Mouse (Mus musculus) hindbrain, postnatal 0 days (tissue): ENCODE measurements around the gene Krtap5-5. TPM values are rescaled to one million over a fixed set of nuclear protein-coding genes. Genes with fewer than 3 reads are reported as not detected.
"Not testable (repeated sequence)": the region's sequence is repeated elsewhere in the genome, so short reads cannot be mapped to it uniquely, and the experiment has no call there.

Experiments
- ATAC-seq: fragments of 200-750 bp; cut with Nextera tagmentation; 2 replicates; pipeline ENCODE4 v1.8.0; 2017; ENCODE audit warnings: mild to moderate bottlenecking, moderate TSS enrichment, moderate library complexity
- DNase-seq: peaks from one replicate; pipeline ENCODE4 v3.0.0-alpha.2; 2015; ENCODE audit warnings: low spot score
- H3K27ac ChIP-seq: fragments of 300-500 bp; sonication (generic); 2 replicates; pipeline ENCODE4 v1.5.1; 2014; ENCODE audit warnings: mild to moderate bottlenecking
- H3K27me3 ChIP-seq: fragments of 300-500 bp; sonication (generic); 2 replicates; pipeline ENCODE4 v1.6.1; 2014; ENCODE audit warnings: low read length, mixed read lengths; ENCODE audit not compliant: insufficient read depth
- H3K36me3 ChIP-seq: fragments of 300-500 bp; sonication (generic); 2 replicates; pipeline ENCODE4 v1.6.1; 2014; ENCODE audit warnings: low read length, mixed read lengths; ENCODE audit not compliant: insufficient read depth
- H3K4me1 ChIP-seq: fragments of 300-500 bp; sonication (generic); 2 replicates; pipeline ENCODE4 v1.6.1; 2014; ENCODE audit warnings: antibody characterized with exemption, low read length, mixed read lengths; ENCODE audit not compliant: insufficient read depth
- H3K4me2 ChIP-seq: fragments of 300-500 bp; sonication (generic); 2 replicates; pipeline ENCODE4 v1.6.1; 2014; ENCODE audit warnings: low read depth, mild to moderate bottlenecking, low read length, moderate library complexity, mixed read lengths
- H3K4me3 ChIP-seq: fragments of 300-500 bp; sonication (generic); 2 replicates; pipeline ENCODE4 v1.5.1; 2014; ENCODE audit warnings: low read length
- H3K9ac ChIP-seq: fragments of 300-500 bp; sonication (generic); replicated peaks from 2 replicates; pipeline ENCODE4 v1.6.1; 2014; ENCODE audit warnings: mild to moderate bottlenecking, low read length, moderate library complexity, mixed read lengths
- H3K9me3 ChIP-seq: fragments of 300-500 bp; sonication (generic); 2 replicates; pipeline ENCODE4 v1.6.1; 2016; ENCODE audit warnings: low read length, mixed read lengths
- CTCF ChIP-seq: IDR thresholded peaks from 2 replicates; pipeline ENCODE4 v1.5.1; 2016; ENCODE audit warnings: antibody characterized with exemption, control low read depth, low read depth
- WGBS: fragments of 180-500 bp; shearing (Covaris S2); extraction: QIAGEN DNeasy Blood & Tissue Kit; methylation state at CpG from one replicate; pipeline ENCODE4 v1.1.7; 2014; 5-methylcytosine and 5-hydroxymethylcytosine counted together
- polyA plus RNA-seq: library from polyadenylated mRNA; unstranded; fragments of >200 nt; fragmentation: Nextera tagmentation; extraction: Ambion mirVana; gene quantifications from 2 replicates; pipeline ENCODE4 v1.2.1, GENCODE M21; 2015
- total RNA-seq: library from RNA; depleted of rRNA; stranded (reverse); fragments of >200 nt; gene quantifications from 2 replicates; pipeline ENCODE4 v1.2.3, GENCODE M21; 2014; rRNA removed

Krtap5-5 gene
- total RNA-seq = not detected in 2 replicates
- not detected in 2 replicates for polyA plus RNA-seq

GRCm38 (mm10) chr7:142229871-142230270 lies at the start of gene Krtap5-5:
Gene Krtap5-5 (minus strand): TSS chr7:142229971.
- H3K4me2 ChIP-seq, DNase-seq, H3K36me3 ChIP-seq, H3K27ac ChIP-seq, H3K9me3 ChIP-seq, H3K9ac ChIP-seq, H3K4me3 ChIP-seq, H3K4me1 ChIP-seq, ATAC-seq, H3K27me3 ChIP-seq: not testable (repeated sequence)
- WGBS = 56% methylated on average over 3 of the region's 3 CpGs

- H3K4me3 ChIP-seq, H3K9me3 ChIP-seq, H3K27me3 ChIP-seq, H3K36me3 ChIP-seq, H3K9ac ChIP-seq, DNase-seq, H3K4me1 ChIP-seq, ATAC-seq, H3K27ac ChIP-seq, H3K4me2 ChIP-seq: not testable (repeated sequence)
- 82% methylated on average over 1 of the region's 1 CpGs for WGBS
- TF ChIP-seq CTCF = peak; percentile 34
Measured at GRCm38 (mm10) chr7:142279291-142279690, 49.5 kb upstream of the Krtap5-5 start.

GRCm38 (mm10) chr7:142278183-142278582 lies 48.4 kb upstream of the Krtap5-5 start:
- DNase-seq = peak; percentile 79
- not testable (repeated sequence) for H3K9me3 ChIP-seq, H3K4me1 ChIP-seq, H3K4me3 ChIP-seq, H3K27me3 ChIP-seq, H3K9ac ChIP-seq, H3K27ac ChIP-seq, H3K36me3 ChIP-seq, H3K4me2 ChIP-seq
- peak; percentile 77 for TF ChIP-seq CTCF
- 0% methylated on average over 3 of the region's 3 CpGs for WGBS
- peak; percentile 68; the same call in 1 of the 2 replicates for ATAC-seq

- H3K36me3 ChIP-seq, H3K4me1 ChIP-seq, H3K27ac ChIP-seq, H3K9me3 ChIP-seq, ATAC-seq, H3K9ac ChIP-seq, DNase-seq, H3K4me3 ChIP-seq, H3K27me3 ChIP-seq, H3K4me2 ChIP-seq: not testable (repeated sequence)
Measured at GRCm38 (mm10) chr7:142274263-142274662, 44.5 kb upstream of the Krtap5-5 start, which contains the start of gene Gm4559. Gene Gm4559 (minus strand): TSS chr7:142274363.

GRCm38 (mm10) chr7:142258254-142258653 lies 28.5 kb upstream of the Krtap5-5 start, which contains the start of gene Gm2431:
Gene Gm2431 (minus strand): TSS chr7:142258354.
- not testable (repeated sequence) for H3K36me3 ChIP-seq, H3K4me2 ChIP-seq, H3K27ac ChIP-seq, H3K27me3 ChIP-seq, H3K9ac ChIP-seq, H3K4me1 ChIP-seq, DNase-seq, H3K9me3 ChIP-seq, ATAC-seq, H3K4me3 ChIP-seq
- 69% methylated on average over 1 of the region's 1 CpGs for WGBS

- DNase-seq (peak; percentile 76), ATAC-seq (peak; percentile 45)
- H3K27ac ChIP-seq = no peak overlapping the region
- H3K36me3 ChIP-seq = no peaks in the 10 kb centered on the region
- no peaks in the 10 kb centered on the region for H3K4me1 ChIP-seq
- H3K9ac ChIP-seq = no peak overlapping the region
- H3K4me3 ChIP-seq = no peak overlapping the region
- no peaks in the 10 kb centered on the region for H3K9me3 ChIP-seq
- 2% methylated on average over 2 of the region's 2 CpGs for WGBS
- H3K4me2 ChIP-seq = no peak overlapping the region
- no peaks in the 10 kb centered on the region for H3K27me3 ChIP-seq
- peak; percentile 80 for TF ChIP-seq CTCF
Measured at GRCm38 (mm10) chr7:142255517-142255916, 25.7 kb upstream of the Krtap5-5 start.

GRCm38 (mm10) chr7:142249824-142250223 lies 20.1 kb upstream of the Krtap5-5 start:
- H3K27me3 ChIP-seq = no peaks in the 10 kb centered on the region
- TF ChIP-seq CTCF = peak; percentile 72
- H3K9ac ChIP-seq = no peak overlapping the region
- peak; percentile 69 for DNase-seq
- H3K4me2 ChIP-seq = no peak overlapping the region
- H3K4me1 ChIP-seq = no peaks in the 10 kb centered on the region
- no peak overlapping the region for H3K27ac ChIP-seq
- no peaks in the 10 kb centered on the region for H3K9me3 ChIP-seq
- H3K36me3 ChIP-seq = no peaks in the 10 kb centered on the region
- ATAC-seq = no peak
- no peak overlapping the region for H3K4me3 ChIP-seq
- WGBS = 3% methylated on average over 1 of the region's 1 CpGs
